Mouse (Mus musculus): Measurements from ENCODE around the gene Olfr1179.
"Not testable (repeated sequence)": the region's sequence is repeated elsewhere in the genome, so short reads cannot be mapped to it uniquely, and the experiment has no call there.

Gene Olfr1179

GRCm38 (mm10) chr2:88406353-88406752 lies at the start of gene Olfr1179:
TSS of gene Olfr1179 (minus strand) at chr2:88406453.
- DNase-seq (ENCODE audit: low read depth) = no peak

- DNase-seq (ENCODE audit: low read depth) = not testable (repeated sequence)
Measured at GRCm38 (mm10) chr2:88454567-88454966, 48.3 kb upstream of the Olfr1179 start, which contains the start of gene Olfr1183. TSS of gene Olfr1183 (plus strand) at chr2:88454867.

- DNase-seq (ENCODE audit: low read depth) = no peak
Measured at GRCm38 (mm10) chr2:88449031-88449430, 42.8 kb upstream of the Olfr1179 start, which contains the start of gene Gm13757. TSS of gene Gm13757 (minus strand) at chr2:88449131.

- no peak for DNase-seq (ENCODE audit: low read depth)
Measured at GRCm38 (mm10) chr2:88426071-88426470, 19.8 kb upstream of the Olfr1179 start, which contains the start of gene Olfr1181. TSS of gene Olfr1181 (minus strand) at chr2:88426171.

- no peak for DNase-seq (ENCODE audit: low read depth)
Measured at GRCm38 (mm10) chr2:88419051-88419450, 12.8 kb upstream of the Olfr1179 start, which contains the start of gene Olfr1180. TSS of gene Olfr1180 (minus strand) at chr2:88419151.

- DNase-seq (ENCODE audit: low read depth) = no peak
Measured at GRCm38 (mm10) chr2:88386762-88387161, 19.5 kb downstream of the Olfr1179 start, which contains the start of gene Olfr1178. TSS of gene Olfr1178 (plus strand) at chr2:88387062.

GRCm38 (mm10) chr2:88356304-88356703 lies 49.9 kb downstream of the Olfr1179 start:
- DNase-seq (ENCODE audit: low read depth) = no peak
